Mouse (Mus musculus) neural tube, embryonic 11.5 days (tissue): Measurements from ENCODE around the gene A330070K13Rik. TPM values are rescaled to one million over a fixed set of nuclear protein-coding genes. Genes with fewer than 3 reads are reported as not detected.
A peak's percentile ranks its signal among the peaks of the same experiment; 100 is the strongest.

Experiments
- ATAC-seq: fragments of 200-750 bp; cut with Nextera tagmentation; 2 replicates; pipeline ENCODE4 v1.8.0; 2017; ENCODE audit warnings: moderate number of reproducible peaks, mild to moderate bottlenecking, moderate TSS enrichment, moderate library complexity; ENCODE audit not compliant: insufficient read depth, low FRiP score, low TSS enrichment
- DNase-seq: peaks from one replicate; pipeline ENCODE4 v3.0.0-alpha.2; 2015; ENCODE audit warnings: low spot score
- H3K27ac ChIP-seq: fragments of 300-500 bp; sonication (generic); 2 replicates; pipeline ENCODE4 v1.5.1; 2014; ENCODE audit warnings: low read depth, mild to moderate bottlenecking, low read length
- H3K27me3 ChIP-seq: fragments of 300-500 bp; sonication (generic); 2 replicates; pipeline ENCODE4 v1.6.1; 2014; ENCODE audit warnings: mild to moderate bottlenecking, low read length, mixed read lengths; ENCODE audit not compliant: control insufficient read depth, insufficient read depth
- H3K36me3 ChIP-seq: fragments of 300-500 bp; sonication (generic); 2 replicates; pipeline ENCODE4 v1.6.1; 2014; ENCODE audit warnings: mild to moderate bottlenecking, low read length, moderate library complexity, mixed read lengths; ENCODE audit not compliant: control insufficient read depth, insufficient read depth
- H3K4me1 ChIP-seq: fragments of 300-500 bp; sonication (generic); 2 replicates; pipeline ENCODE4 v1.6.1; 2014; ENCODE audit warnings: low read length, mixed read lengths; ENCODE audit not compliant: control insufficient read depth, insufficient read depth
- H3K4me2 ChIP-seq: fragments of 300-500 bp; sonication (generic); 2 replicates; pipeline ENCODE4 v1.6.1; 2014; ENCODE audit warnings: low read depth, mild to moderate bottlenecking, moderate library complexity
- H3K4me3 ChIP-seq: fragments of 300-500 bp; sonication (generic); 2 replicates; pipeline ENCODE4 v1.5.1; 2014; ENCODE audit warnings: low read depth, low read length
- H3K9ac ChIP-seq: fragments of 300-500 bp; sonication (generic); 2 replicates; pipeline ENCODE4 v1.6.1; 2014; ENCODE audit warnings: mild to moderate bottlenecking, low read length
- H3K9me3 ChIP-seq: fragments of 300-500 bp; sonication (generic); 2 replicates; pipeline ENCODE4 v1.6.1; 2016; ENCODE audit warnings: low read length; ENCODE audit not compliant: control insufficient read depth
- WGBS: fragments of 180-500 bp; shearing (Covaris S2); extraction: QIAGEN DNeasy Blood & Tissue Kit; methylation state at CpG from one replicate; pipeline ENCODE4 v1.1.7; 2014; 5-methylcytosine and 5-hydroxymethylcytosine counted together
- polyA plus RNA-seq: library from polyadenylated mRNA; unstranded; fragments of >200 nt; fragmentation: Nextera tagmentation; extraction: Ambion mirVana; gene quantifications from 2 replicates; pipeline ENCODE4 v1.2.1, GENCODE M21; 2014

The A330070K13Rik gene
- not detected in 2 replicates for polyA plus RNA-seq

DNA sequence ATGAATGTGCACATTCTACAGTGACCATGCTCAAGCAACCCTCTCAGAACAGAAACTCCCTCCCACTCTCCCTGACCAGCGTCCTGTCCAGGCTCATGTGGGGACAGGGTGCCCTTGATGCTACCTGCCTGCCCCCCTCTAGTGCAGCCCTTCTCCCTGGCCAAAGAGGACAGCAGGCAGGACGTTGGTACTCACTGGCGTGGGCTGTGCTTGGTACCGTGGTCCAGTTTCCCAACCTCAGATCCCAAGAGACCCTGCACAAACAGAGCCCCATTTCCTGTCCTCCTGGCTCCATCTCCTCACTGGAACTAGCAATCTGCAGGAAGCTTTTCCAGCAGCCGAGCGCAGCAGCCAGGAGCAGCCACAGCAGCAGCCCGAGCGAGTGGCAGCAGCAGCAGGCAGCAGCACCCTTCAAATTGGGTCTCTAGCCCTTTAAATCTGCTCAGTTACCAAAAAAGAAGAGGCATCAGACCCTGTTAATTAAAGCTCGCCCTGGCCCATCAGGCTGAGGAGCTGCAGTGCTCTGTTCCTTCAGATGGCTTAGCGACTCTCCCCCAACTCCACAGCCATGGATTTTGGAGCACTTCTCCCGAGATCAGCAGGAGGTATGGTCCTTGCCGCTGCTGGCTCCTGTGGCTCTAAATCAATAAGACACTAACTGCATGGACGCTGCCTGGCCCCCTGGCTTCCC lies at the start of gene A330070K13Rik:
Gene A330070K13Rik (minus strand): TSS at position 410 of the 691 bp plus-strand sequence.
- Histone ChIP-seq H3K27me3 (no peaks in the 10 kb centered on the region), H3K27ac (no peak within 1 kb of the TSS), H3K9me3 (no peaks in the 10 kb centered on the region), H3K4me3 (no peak within 1 kb of the TSS), H3K9ac (no peak within 1 kb of the TSS), H3K4me2 (peak within 1 kb of the TSS; percentile 31), H3K4me1 (peaks cover 6% of the 10 kb centered on the region; the same call in 1 of the 2 replicates), H3K36me3 (no peaks in the 10 kb centered on the region)
- 18% methylated on average over 13 of the region's 13 CpGs for WGBS
- DNase-seq (no peak), ATAC-seq (no peak)

GRCm38 (mm10) chr5:130411516-130411915 lies 27.1 kb upstream of the A330070K13Rik start:
- Histone ChIP-seq H3K4me3 (no peak overlapping the region), H3K27ac (no peak overlapping the region), H3K9me3 (no peaks in the 10 kb centered on the region), H3K36me3 (no peaks in the 10 kb centered on the region), H3K4me2 (no peak overlapping the region), H3K4me1 (no peaks in the 10 kb centered on the region), H3K27me3 (no peaks in the 10 kb centered on the region), H3K9ac (no peak overlapping the region)
- WGBS: 94% methylated on average over 17 of the region's 17 CpGs
- no peak for DNase-seq
- no peak for ATAC-seq

GRCm38 (mm10) chr5:130409706-130410105 lies 25.3 kb upstream of the A330070K13Rik start:
- Histone ChIP-seq H3K27me3 (no peaks in the 10 kb centered on the region), H3K4me2 (no peak overlapping the region), H3K9ac (no peak overlapping the region), H3K27ac (no peak overlapping the region), H3K36me3 (no peaks in the 10 kb centered on the region), H3K4me1 (no peaks in the 10 kb centered on the region), H3K9me3 (no peaks in the 10 kb centered on the region), H3K4me3 (no peak overlapping the region)
- ATAC-seq (no peak), DNase-seq (no peak)
- WGBS: 83% methylated on average over 6 of the region's 6 CpGs

- no peak for ATAC-seq
- Histone ChIP-seq H3K27me3 (no peaks in the 10 kb centered on the region), H3K27ac (no peak overlapping the region), H3K9ac (no peak overlapping the region), H3K4me2 (no peak overlapping the region), H3K4me1 (no peaks in the 10 kb centered on the region), H3K4me3 (no peak overlapping the region), H3K9me3 (peaks cover 4% of the 10 kb centered on the region; the same call in 1 of the 2 replicates), H3K36me3 (no peaks in the 10 kb centered on the region)
- peak; percentile 59 for DNase-seq
- WGBS: 50% methylated on average over 1 of the region's 1 CpGs
Observed at GRCm38 (mm10) chr5:130405201-130405600, 20.8 kb upstream of the A330070K13Rik start.

- Histone ChIP-seq H3K4me3 (no peak overlapping the region), H3K4me1 (no peaks in the 10 kb centered on the region), H3K27me3 (no peaks in the 10 kb centered on the region), H3K4me2 (no peak overlapping the region), H3K27ac (no peak overlapping the region), H3K9me3 (peaks cover 4% of the 10 kb centered on the region; the same call in 1 of the 2 replicates), H3K9ac (no peak overlapping the region), H3K36me3 (no peaks in the 10 kb centered on the region)
- ATAC-seq (no peak), DNase-seq (no peak)
- 87% methylated on average over 8 of the region's 8 CpGs for WGBS
Observed at GRCm38 (mm10) chr5:130400136-130400917, 15.9 kb upstream of the A330070K13Rik start.

- H3K4me2 ChIP-seq: no peak overlapping the region
Observed at GRCm38 (mm10) chr5:130395142-130395541, 10.7 kb upstream of the A330070K13Rik start.

DNA sequence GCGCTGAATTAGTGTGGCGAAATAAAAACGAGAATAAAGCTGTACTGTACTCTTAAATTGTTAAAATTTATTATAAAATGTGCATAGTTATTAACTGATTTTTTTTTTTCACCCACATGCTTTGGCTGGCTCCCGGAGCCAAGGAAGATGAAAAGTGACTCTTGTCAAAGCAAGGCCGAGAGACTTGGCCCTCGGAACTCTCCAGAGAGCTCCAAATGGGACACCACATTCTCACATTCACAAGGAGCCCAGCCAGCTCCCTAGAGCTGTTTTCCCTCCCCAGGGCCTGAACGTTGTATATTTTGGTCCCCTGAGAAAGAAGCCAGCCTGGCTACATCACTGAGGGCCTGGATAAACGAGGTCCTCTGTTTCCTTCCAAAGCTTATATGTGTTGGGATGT lies 10.0 kb upstream of the A330070K13Rik start:
- WGBS: 83% methylated on average over 8 of the region's 8 CpGs
- ATAC-seq (no peak), DNase-seq (no peak)
- H3K36me3 ChIP-seq: no peaks in the 10 kb centered on the region
- H3K27ac ChIP-seq: no peak overlapping the region
- no peak overlapping the region for H3K4me3 ChIP-seq
- H3K27me3 ChIP-seq: no peaks in the 10 kb centered on the region
- no peaks in the 10 kb centered on the region for H3K4me1 ChIP-seq
- no peaks in the 10 kb centered on the region for H3K9me3 ChIP-seq
- no peak overlapping the region for H3K9ac ChIP-seq
- H3K4me2 ChIP-seq: no peak overlapping the region

More at GRCm38 (mm10) chr5:130395142-130395541, 10.7 kb upstream of the A330070K13Rik start:
- no peak for ATAC-seq
- no peaks in the 10 kb centered on the region for H3K9me3 ChIP-seq
- H3K27me3 ChIP-seq: no peaks in the 10 kb centered on the region
- no peak overlapping the region for H3K27ac ChIP-seq
- no peaks in the 10 kb centered on the region for H3K4me1 ChIP-seq
- no peak overlapping the region for H3K9ac ChIP-seq
- no peak overlapping the region for H3K4me3 ChIP-seq
- no peak for DNase-seq
- 79% methylated on average over 6 of the region's 6 CpGs for WGBS
- no peaks in the 10 kb centered on the region for H3K36me3 ChIP-seq

- no peaks in the 10 kb centered on the region for H3K27me3 ChIP-seq
- no peak overlapping the region for H3K9ac ChIP-seq
- ATAC-seq (no peak), DNase-seq (no peak)
- no peaks in the 10 kb centered on the region for H3K36me3 ChIP-seq
- no peaks in the 10 kb centered on the region for H3K4me1 ChIP-seq
- no peak overlapping the region for H3K4me2 ChIP-seq
- H3K4me3 ChIP-seq: no peak overlapping the region
- no peaks in the 10 kb centered on the region for H3K9me3 ChIP-seq
- 57% methylated on average over 8 of the region's 8 CpGs for WGBS
- H3K27ac ChIP-seq: no peak overlapping the region
Observed at GRCm38 (mm10) chr5:130393618-130394355, 9.4 kb upstream of the A330070K13Rik start.
